Mouse (Mus musculus) liver, embryonic 14.5 days (tissue): Measurements from ENCODE around the gene Prkaa2.

Source experiments
- CTCF ChIP-seq: IDR thresholded peaks from 2 replicates; pipeline ENCODE4 v1.5.1; 2016; ENCODE audit warnings: antibody characterized with exemption, low read depth, control low read depth
- EP300 ChIP-seq: IDR thresholded peaks from 2 replicates; pipeline ENCODE4 v1.6.1; 2016; ENCODE audit warnings: antibody characterized with exemption, low read depth

DNA sequence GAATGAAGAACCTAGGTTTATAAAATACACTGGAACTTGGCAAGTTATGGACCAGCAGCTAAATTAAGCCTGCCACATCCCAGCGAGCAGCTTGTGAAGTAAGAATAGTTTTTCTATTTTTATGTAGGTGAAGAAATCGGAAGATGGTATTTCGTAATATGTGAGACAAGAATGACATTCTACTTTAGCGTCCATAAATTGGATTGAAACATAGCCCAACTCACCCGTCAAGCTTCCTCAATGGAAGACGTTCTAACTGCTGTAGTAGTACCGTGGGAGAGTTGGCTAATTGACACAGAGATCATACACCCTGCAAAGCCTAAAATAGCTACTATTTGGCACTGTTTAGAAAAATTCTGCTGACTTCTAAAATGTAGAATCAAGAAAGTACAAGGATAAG is 39.8 kb upstream of the Prkaa2 start:
- TF ChIP-seq CTCF: no peak
- TF ChIP-seq EP300: no peak
